ENCODE assay signal across 8 mouse cellular contexts in the genomic region with DNA sequence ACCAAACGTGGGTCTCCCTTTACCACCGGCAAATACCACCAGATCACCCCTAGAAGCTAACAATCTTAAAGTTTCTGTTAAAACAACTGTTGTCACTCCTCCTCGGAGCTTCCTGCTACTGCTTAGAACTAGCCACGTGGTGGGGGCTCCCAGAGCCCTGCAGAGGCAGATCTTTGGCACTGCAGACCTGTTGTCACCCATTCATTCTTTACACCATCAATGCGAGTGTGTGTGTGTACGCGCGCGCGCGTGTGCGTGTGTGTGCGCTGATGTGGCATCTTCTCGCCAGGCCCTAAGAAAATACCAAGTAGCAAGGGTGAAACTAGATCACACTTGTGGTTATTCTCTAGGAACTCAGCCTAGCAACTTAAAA. TPM values are rescaled to one million over a fixed set of nuclear protein-coding genes. Genes with fewer than 3 reads are reported as not detected.
DNase-seq lines count a peak whose midpoint lies in the region; ATAC-seq and TF ChIP-seq lines count a peak whose summit lies in the region.

No protein-coding gene starts in this region.

- peaks cover 36% of the 10 kb centered on the region for H3K36me3 ChIP-seq in erythroblast, embryonic 14.5 days (ENCODE audit: control insufficient read depth)
- 0 out of 2 replicates have a peak, but pooled peaks cover 1% of the 10 kb centered on the region for H3K36me3 ChIP-seq in small intestine, adult 2 months (ENCODE audit: control insufficient read depth, insufficient read depth, low read length)

- H3K4me1 ChIP-seq in erythroblast, embryonic 14.5 days (ENCODE audit: control insufficient read depth): peaks cover 50% of the 10 kb centered on the region
- H3K4me1 ChIP-seq in small intestine, adult 2 months (ENCODE audit: control insufficient read depth, insufficient read depth, insufficient read length, low read length): peaks cover 10% of the 10 kb centered on the region

- no peak for TF ChIP-seq CTCF in small intestine, adult 2 months (IDR thresholded peaks at IDR 0.05; ENCODE audit: extremely low read depth, insufficient read length, insufficient replicate concordance, low read depth, low read length)

- DNase-seq in right cerebral cortex, adult 18-20 months: peak; percentile 19
- DNase-seq in right cerebral cortex, postnatal 36 days (ENCODE audit: low spot score in 2 of 2): no peak
- DNase-seq in WW6 (ENCODE audit: low read depth, low spot score): peak; percentile 13
- peak; percentile 57 for DNase-seq in lung, postnatal 10 days
- no peak for DNase-seq in gastrocnemius, postnatal 14 days

- peak; percentile 19; the same call in 1 of the 2 replicates for TF ChIP-seq POLR2A in small intestine, adult 2 months (IDR thresholded peaks at IDR 0.05; ENCODE audit: low read depth, low read length)

- intact Hi-C loops in gastrocnemius, postnatal 14 days (cut with DNase I; ENCODE audit: low total_unique reads): no loop called here

- peak overlapping the region; percentile 81 for H3K27ac ChIP-seq in small intestine, adult 2 months (ENCODE audit: insufficient read depth, low read depth, low read length)

- no peaks in the 10 kb centered on the region for H3K27me3 ChIP-seq in erythroblast, embryonic 14.5 days (ENCODE audit: control insufficient read depth)
- no peaks in the 10 kb centered on the region for H3K27me3 ChIP-seq in small intestine, adult 2 months (ENCODE audit: control insufficient read depth, insufficient read depth, low read length)

- H3K9me3 ChIP-seq in erythroblast, embryonic 14.5 days (ENCODE audit: control insufficient read depth, low read length): no peaks in the 10 kb centered on the region

- peak overlapping the region; percentile 93 for H3K4me3 ChIP-seq in erythroblast, embryonic 14.5 days (replicated peaks)
- peak overlapping the region; percentile 94 for H3K4me3 ChIP-seq in small intestine, adult 2 months (ENCODE audit: low read depth, low read length)

- WGBS in small intestine, adult 2 months: under 1% methylated on average over 14 of the region's 14 CpGs

- peak; percentile 55 for ATAC-seq in inflammation-experienced regulatory T-cells, adult 6 months

RNA-seq across cellular contexts. Expression of a gene that starts 3.9 kb away (rescaled TPM):
- 0.67 and 0.95 TPM in 2 replicates for polyA plus RNA-seq in erythroblast, embryonic 14.5 days (2012)
- 100 to 1,000 TPM; 111 to 129 (median 126) TPM for polyA plus RNA-seq in inflammation-experienced regulatory T-cells, adult 6 months (2017; shearing (Covaris generic))
- polyA plus RNA-seq in small intestine, adult 2 months (2012; rRNA removed): 0.50 and 4.6 TPM in 2 replicates
- 10 to 100 TPM; 65.8 to 79.6 TPM for total RNA-seq in gastrocnemius, postnatal 14 days (2021)

Comparison
In these comparisons a context has a peak if more than half of its experiments do, and no peak if none do; other contexts are left out.
1. DNase-seq: peak in right cerebral cortex, adult 18-20 months (single experiment), WW6 (single experiment) and lung, postnatal 10 days (single experiment); none in right cerebral cortex, postnatal 36 days (0 of 2) and gastrocnemius, postnatal 14 days (single experiment).
2. RNA of a gene that starts 3.9 kb away (polyA plus RNA-seq): 111 to 129 TPM in inflammation-experienced regulatory T-cells, adult 6 months; 0.50 to 4.6 TPM in small intestine, adult 2 months and 0.67 to 0.95 TPM in erythroblast, embryonic 14.5 days; every median in the first group is over 10 times any median in the second.